Mouse (Mus musculus): ENCODE data around the gene Tas1r1. TPM values are rescaled to one million over a fixed set of nuclear protein-coding genes. Genes with fewer than 3 reads are reported as not detected.

Gene Tas1r1
- polyA plus RNA-seq (2014; fragmentation: Illumina TruSeq; extraction: RNeasy Lipid Tissue Mini Kit (QIAGEN cat#74804)): not detected

GRCm38 (mm10) chr4:152038225-152038984 lies at the start of gene Tas1r1:
TSS of gene Tas1r1 (minus strand) at chr4:152038568.

GRCm38 (mm10) chr4:152072121-152072601 lies 33.8 kb upstream of the Tas1r1 start, which contains the start of gene Plekhg5:
TSS of gene Plekhg5 (plus strand) at chr4:152072498.

GRCm38 (mm10) chr4:152038985-152039830 lies 840 bp upstream of the Tas1r1 start, which contains the start of gene Nol9:
TSS of gene Nol9 (plus strand) at chr4:152039321.

GRCm38 (mm10) chr4:152027524-152027923 lies 10.8 kb downstream of the Tas1r1 start, which contains the start of gene Zbtb48:
TSS of gene Zbtb48 (minus strand) at chr4:152027671.

GRCm38 (mm10) chr4:152008622-152009075 lies 29.7 kb downstream of the Tas1r1 start, which contains the start of gene Klhl21:
TSS of gene Klhl21 (plus strand) at chr4:152008803.

GRCm38 (mm10) chr4:151996173-151996950 lies 42.0 kb downstream of the Tas1r1 start, which contains the start of gene Phf13:
TSS of gene Phf13 (minus strand) at chr4:151996258.

GRCm38 (mm10) chr4:151988342-151989109 lies 49.8 kb downstream of the Tas1r1 start, which contains the start of gene Thap3:
TSS of gene Thap3 (minus strand) at chr4:151988997.

Other genes with a start within 250 kb of the Tas1r1 start
- gene Camta1, start 176.7 kb downstream of the Tas1r1 start, polyA plus RNA-seq (2014; fragmentation: Illumina TruSeq; extraction: RNeasy Lipid Tissue Mini Kit (QIAGEN cat#74804)): 170 TPM
- gene Dnajc11, start 104.9 kb downstream of the Tas1r1 start, polyA plus RNA-seq (2014; fragmentation: Illumina TruSeq; extraction: RNeasy Lipid Tissue Mini Kit (QIAGEN cat#74804)): 37.3 TPM
- not detected for gene Thap3, start 49.6 kb downstream of the Tas1r1 start, polyA plus RNA-seq (2014; fragmentation: Illumina TruSeq; extraction: RNeasy Lipid Tissue Mini Kit (QIAGEN cat#74804))
- gene Phf13, start 42.3 kb downstream of the Tas1r1 start, polyA plus RNA-seq (2014; fragmentation: Illumina TruSeq; extraction: RNeasy Lipid Tissue Mini Kit (QIAGEN cat#74804)): 45.5 TPM
- 3.6 TPM for gene Klhl21, start 29.8 kb downstream of the Tas1r1 start, polyA plus RNA-seq (2014; fragmentation: Illumina TruSeq; extraction: RNeasy Lipid Tissue Mini Kit (QIAGEN cat#74804))
- 2.2 TPM for gene Zbtb48, start 10.9 kb downstream of the Tas1r1 start, polyA plus RNA-seq (2014; fragmentation: Illumina TruSeq; extraction: RNeasy Lipid Tissue Mini Kit (QIAGEN cat#74804))
- 25.6 TPM for gene Nol9, start 753 bp upstream of the Tas1r1 start, polyA plus RNA-seq (2014; fragmentation: Illumina TruSeq; extraction: RNeasy Lipid Tissue Mini Kit (QIAGEN cat#74804))
- gene Plekhg5, start 33.9 kb upstream of the Tas1r1 start, polyA plus RNA-seq (2014; fragmentation: Illumina TruSeq; extraction: RNeasy Lipid Tissue Mini Kit (QIAGEN cat#74804)): 0.11 TPM
- not detected for gene Tnfrsf25, start 77.4 kb upstream of the Tas1r1 start, polyA plus RNA-seq (2014; fragmentation: Illumina TruSeq; extraction: RNeasy Lipid Tissue Mini Kit (QIAGEN cat#74804))
- gene Espn, start 113.8 kb upstream of the Tas1r1 start, polyA plus RNA-seq (2014; fragmentation: Illumina TruSeq; extraction: RNeasy Lipid Tissue Mini Kit (QIAGEN cat#74804)): 0.43 TPM
- gene Hes2, start 120.3 kb upstream of the Tas1r1 start, polyA plus RNA-seq (2014; fragmentation: Illumina TruSeq; extraction: RNeasy Lipid Tissue Mini Kit (QIAGEN cat#74804)): not detected
- 0.46 TPM for gene Acot7, start 139.6 kb upstream of the Tas1r1 start, polyA plus RNA-seq (2014; fragmentation: Illumina TruSeq; extraction: RNeasy Lipid Tissue Mini Kit (QIAGEN cat#74804))
- 5.2 TPM for gene Gpr153, start 235.7 kb upstream of the Tas1r1 start, polyA plus RNA-seq (2014; fragmentation: Illumina TruSeq; extraction: RNeasy Lipid Tissue Mini Kit (QIAGEN cat#74804))

Measured in ovary, adult 10 weeks (tissue).